Mouse (Mus musculus): Measurements from ENCODE around the gene Dach1. TPM values are rescaled to one million over a fixed set of nuclear protein-coding genes. Genes with fewer than 3 reads are reported as not detected.

The Dach1 gene
- total RNA-seq, 2 experiments from 2014 or later, result 4.1 to 7.9 TPM

GRCm38 (mm10) chr14:98116627-98117026 is 52.9 kb downstream of the Dach1 start:
- DNase-seq (ENCODE audit: low spot score in 2 of 2), result no peak
- intact Hi-C loops (cut with DNase I), result no loop called here

- intact Hi-C loops (cut with DNase I), result no loop called here
- no peak for DNase-seq (ENCODE audit: low spot score in 2 of 2)
Measured at GRCm38 (mm10) chr14:98113106-98113505, 56.5 kb downstream of the Dach1 start.

- intact Hi-C loops (cut with DNase I), result no loop called here
- DNase-seq (ENCODE audit: low spot score in 2 of 2), result no peak
Measured at GRCm38 (mm10) chr14:98109929-98110328, 59.6 kb downstream of the Dach1 start.

GRCm38 (mm10) chr14:98108764-98109163 is 60.8 kb downstream of the Dach1 start:
- intact Hi-C loops (cut with DNase I), result no loop called here
- DNase-seq (ENCODE audit: low spot score in 2 of 2), result no peak

DNA sequence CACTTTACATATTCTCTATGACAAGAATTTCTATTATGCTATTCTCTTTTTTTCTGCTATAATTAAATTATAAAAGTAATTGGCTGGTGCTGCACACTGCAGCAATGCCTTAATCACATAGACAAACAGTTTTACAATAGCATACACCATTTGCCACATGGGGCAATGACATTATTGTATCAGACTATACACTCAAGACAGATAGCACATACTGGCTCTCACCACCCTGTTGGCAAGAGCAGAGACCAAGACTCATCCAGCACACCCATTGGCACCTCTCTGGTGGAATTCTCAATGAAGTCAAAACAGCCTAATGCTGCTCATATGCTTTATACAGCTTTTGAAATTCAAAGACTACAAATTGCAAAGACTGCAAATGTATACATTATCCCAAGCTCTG is 63.4 kb downstream of the Dach1 start:
- DNase-seq (ENCODE audit: low spot score in 2 of 2), result no peak
- intact Hi-C loops (cut with DNase I), result no loop called here

GRCm38 (mm10) chr14:98104314-98104955 is 65.1 kb downstream of the Dach1 start:
- intact Hi-C loops (cut with DNase I), result no loop called here
- no peak for DNase-seq (ENCODE audit: low spot score in 2 of 2)

- DNase-seq (ENCODE audit: low spot score in 2 of 2), result no peak
- intact Hi-C loops (cut with DNase I), result no loop called here
Measured at GRCm38 (mm10) chr14:98095229-98095628, 74.3 kb downstream of the Dach1 start.

DNA sequence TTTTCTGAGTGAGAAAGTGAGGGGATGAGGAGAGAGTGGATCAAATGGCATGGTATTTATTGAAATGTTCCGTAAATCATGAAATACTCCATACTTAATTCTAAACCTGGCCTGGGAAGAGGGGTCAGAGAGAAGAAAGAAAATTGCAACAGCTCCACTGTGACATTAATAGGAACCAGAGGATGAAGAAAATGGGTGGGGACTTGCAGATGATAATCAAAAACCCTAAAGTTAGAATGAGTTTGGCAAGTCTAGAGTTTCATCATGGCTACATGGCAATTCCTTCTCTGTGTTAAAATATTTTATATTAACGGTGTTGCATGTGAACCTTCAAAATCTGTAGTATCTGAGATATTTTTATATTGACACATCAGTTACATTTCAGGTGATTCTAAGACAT is 80.3 kb downstream of the Dach1 start:
- DNase-seq (ENCODE audit: low spot score in 2 of 2), result no peak
- intact Hi-C loops (cut with DNase I), result no loop called here

GRCm38 (mm10) chr14:98087355-98087754 is 82.2 kb downstream of the Dach1 start:
- no peak for DNase-seq (ENCODE audit: low spot score in 2 of 2)
- intact Hi-C loops (cut with DNase I), result no loop called here

DNA sequence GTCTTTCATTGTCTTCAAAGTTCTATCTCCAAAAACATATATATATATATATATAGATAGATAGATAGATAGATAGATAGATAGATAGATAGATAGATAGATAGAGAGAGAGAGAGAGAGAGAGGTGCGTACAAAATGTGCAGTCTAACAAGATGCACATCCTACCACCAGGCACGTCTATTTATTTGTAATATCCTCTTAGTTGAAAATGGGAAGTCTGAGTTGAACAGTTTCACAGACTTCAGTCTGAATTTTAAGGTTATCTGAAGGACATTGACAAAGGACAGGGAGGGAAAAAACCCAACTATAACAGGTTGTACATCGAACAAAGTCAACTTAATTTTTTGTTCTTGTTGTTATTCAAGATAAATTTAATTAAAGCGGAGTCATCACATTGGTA is 82.8 kb downstream of the Dach1 start:
- intact Hi-C loops (cut with DNase I), result no loop called here
- DNase-seq (ENCODE audit: low spot score in 2 of 2), result no peak

GRCm38 (mm10) chr14:98085141-98085540 is 84.4 kb downstream of the Dach1 start:
- DNase-seq (ENCODE audit: low spot score in 2 of 2), result no peak
- intact Hi-C loops (cut with DNase I), result no loop called here

- intact Hi-C loops (cut with DNase I), result no loop called here
- DNase-seq (ENCODE audit: low spot score in 2 of 2), result no peak
Measured at GRCm38 (mm10) chr14:98084720-98085119, 84.8 kb downstream of the Dach1 start.

DNA sequence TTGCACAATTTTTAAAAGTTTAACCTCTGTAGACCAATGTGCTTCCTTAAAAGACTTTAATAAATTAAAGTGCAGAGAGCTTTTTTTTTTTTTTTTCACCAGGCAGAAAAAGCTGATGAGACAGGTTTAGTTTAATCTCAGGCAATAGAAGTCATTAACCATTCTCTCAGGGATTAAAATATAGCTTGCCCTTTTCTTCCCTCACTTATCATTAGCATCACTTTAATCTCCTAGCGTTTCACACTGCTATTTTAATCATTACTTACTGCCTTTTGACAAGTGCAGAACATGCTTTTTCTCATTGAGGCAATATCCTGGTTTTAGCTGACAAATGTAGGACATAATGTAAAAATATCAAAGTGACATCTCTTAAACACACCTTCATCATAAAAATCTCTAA is 86.1 kb downstream of the Dach1 start:
- DNase-seq (ENCODE audit: low spot score in 2 of 2), result no peak
- intact Hi-C loops (cut with DNase I), result no loop called here

DNA sequence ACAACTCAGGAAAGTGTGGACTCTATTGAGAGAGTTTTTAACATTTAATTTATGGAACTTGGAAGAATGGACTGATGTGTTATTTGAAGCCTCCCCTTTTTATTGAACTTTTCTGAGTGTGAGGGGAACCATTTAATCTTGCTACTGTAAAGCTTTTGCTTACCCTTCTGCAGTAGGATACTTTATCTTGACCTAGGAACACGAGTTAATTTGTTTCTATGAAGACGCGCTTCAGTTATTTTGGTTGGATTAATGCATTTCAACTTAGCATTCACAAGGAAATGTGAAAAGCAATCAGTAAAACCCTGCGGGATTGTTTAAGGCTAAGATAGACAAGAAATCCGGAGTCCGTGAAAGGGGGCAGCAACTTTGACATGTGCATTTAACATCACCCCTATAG is 89.6 kb downstream of the Dach1 start:
- intact Hi-C loops (cut with DNase I), result no loop called here
- DNase-seq (ENCODE audit: low spot score in 2 of 2), result no peak

- intact Hi-C loops (cut with DNase I), result no loop called here
Measured at GRCm38 (mm10) chr14:98077996-98078395, 91.6 kb downstream of the Dach1 start.

GRCm38 (mm10) chr14:98073421-98074080 is 96.0 kb downstream of the Dach1 start:
- intact Hi-C loops (cut with DNase I), result no loop called here
- DNase-seq (ENCODE audit: low spot score in 2 of 2), result no peak

More at GRCm38 (mm10) chr14:98077996-98078395, 91.6 kb downstream of the Dach1 start:
- DNase-seq (ENCODE audit: low spot score in 2 of 2), result no peak

DNA sequence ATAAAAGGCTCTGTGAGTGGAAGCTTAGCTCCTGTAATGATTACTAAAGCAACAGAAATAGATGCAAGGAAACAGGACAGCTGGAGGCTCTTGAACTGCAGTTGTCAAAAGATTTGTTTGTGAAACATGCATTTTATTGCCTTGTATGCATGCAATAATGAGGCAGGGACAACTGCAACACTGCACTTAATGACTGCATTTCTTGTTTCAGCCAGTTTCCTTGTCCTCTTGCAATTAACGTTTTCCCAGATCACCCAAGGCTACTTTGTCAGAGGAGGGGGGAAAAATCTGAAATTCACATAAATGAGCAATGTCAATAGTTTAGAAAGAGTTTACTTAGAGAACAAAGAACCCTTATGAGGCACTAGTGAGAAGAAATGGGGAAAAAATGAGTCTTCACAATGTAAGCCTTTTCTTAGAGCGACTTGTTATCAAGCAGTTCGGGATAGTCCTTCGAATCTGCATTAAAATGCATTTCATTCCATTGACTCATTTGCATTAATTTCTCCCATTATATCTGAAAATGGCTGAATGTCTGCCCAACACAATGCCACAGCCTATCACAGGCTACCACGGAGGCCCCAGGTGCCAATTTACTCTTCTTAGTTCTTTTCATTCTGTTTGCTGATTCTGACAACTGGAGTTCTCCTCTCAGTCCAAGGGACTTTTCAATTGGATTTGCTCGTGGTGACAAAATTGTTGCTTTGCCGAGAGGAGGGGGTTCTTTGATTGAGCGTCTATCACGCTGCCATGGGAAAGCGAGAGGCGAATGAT is 96.7 kb downstream of the Dach1 start:
- no peak for DNase-seq (ENCODE audit: low spot score in 2 of 2)
- intact Hi-C loops (cut with DNase I), result no loop called here

GRCm38 (mm10) chr14:98071877-98072276 is 97.7 kb downstream of the Dach1 start:
- DNase-seq (ENCODE audit: low spot score in 2 of 2), result no peak
- intact Hi-C loops (cut with DNase I), result no loop called here

GRCm38 (mm10) chr14:98067273-98067905 is 102.2 kb downstream of the Dach1 start:
- intact Hi-C loops (cut with DNase I), result no loop called here
- no peak for DNase-seq (ENCODE audit: low spot score in 2 of 2)

- intact Hi-C loops (cut with DNase I), result no loop called here
- no peak for DNase-seq (ENCODE audit: low spot score in 2 of 2)
Measured at GRCm38 (mm10) chr14:98064190-98064589, 105.4 kb downstream of the Dach1 start.

Measured in left cerebral cortex, postnatal 25 days (tissue).